Mouse (Mus musculus) ES-E14 (cell line): Measurements from ENCODE around the gene Faap20. TPM values are rescaled to one million over a fixed set of nuclear protein-coding genes. Genes with fewer than 3 reads are reported as not detected.

Experiments
- DNase-seq: peaks from one replicate; pipeline ENCODE4 v3.0.0-alpha.2; 2013; ENCODE audit warnings: low read depth, low spot score
- H3K27ac ChIP-seq: 2 replicates; pipeline ENCODE4 v1.5.1; 2012; ENCODE audit warnings: low read depth, mild to moderate bottlenecking, low read length, moderate library complexity, mixed read lengths; ENCODE audit not compliant: poor library complexity, insufficient read depth, severe bottlenecking
- H3K36me3 ChIP-seq: 2 replicates; pipeline ENCODE4 v1.6.1; 2012; ENCODE audit warnings: mild to moderate bottlenecking, low read length, moderate library complexity, mixed read lengths; ENCODE audit not compliant: control insufficient read depth, poor library complexity, insufficient read depth, severe bottlenecking
- H3K4me1 ChIP-seq, 2 experiments: fragments of 150-350 bp in 1 of 2; sonication (generic) in 1 of 2; 2 replicates each; pipeline ENCODE4 v1.6.1; 2012; ENCODE audit warnings: low read length in 2 of 2, mild to moderate bottlenecking in 1 of 2, mixed read lengths in 1 of 2; ENCODE audit not compliant: control insufficient read depth in 2 of 2, insufficient read depth in 2 of 2, poor library complexity in 1 of 2
- H3K4me3 ChIP-seq, 2 experiments: fragments of 150-350 bp in 1 of 2; sonication (generic) in 1 of 2; 2 replicates each; pipeline ENCODE4 v1.5.1; 2012; ENCODE audit warnings: low read length in 2 of 2, low read depth in 1 of 2, mild to moderate bottlenecking in 1 of 2, mixed read lengths in 1 of 2; ENCODE audit not compliant: insufficient read depth in 1 of 2, poor library complexity in 1 of 2, severe bottlenecking in 1 of 2
- H3K9ac ChIP-seq: 2 replicates; pipeline ENCODE4 v1.6.1; 2012; ENCODE audit warnings: low read depth, mild to moderate bottlenecking, low read length, mixed read lengths; ENCODE audit not compliant: poor library complexity, insufficient read depth, severe bottlenecking
- H3K9me3 ChIP-seq: fragments of 150-350 bp; sonication (generic); 2 replicates; pipeline ENCODE4 v1.6.1; 2012; ENCODE audit warnings: low read depth, mild to moderate bottlenecking, low read length; ENCODE audit not compliant: control insufficient read depth, insufficient read depth
- CHD2 ChIP-seq: IDR thresholded peaks from 2 replicates; pipeline ENCODE4 v1.6.1; 2014; ENCODE audit warnings: mild to moderate bottlenecking, low read depth, low read length, inconsistent platforms
- HCFC1 ChIP-seq: IDR thresholded peaks from 2 replicates; pipeline ENCODE4 v1.6.1; 2012; ENCODE audit warnings: low read length, inconsistent platforms, borderline replicate concordance; ENCODE audit not compliant: insufficient read depth
- MAFK ChIP-seq: IDR thresholded peaks from 2 replicates; pipeline ENCODE4 v1.6.1; 2014; ENCODE audit warnings: mild to moderate bottlenecking, low read depth, low read length, inconsistent platforms; ENCODE audit not compliant: insufficient read depth
- ZC3H11A ChIP-seq: IDR thresholded peaks from 2 replicates; pipeline ENCODE4 v1.6.1; 2012; ENCODE audit warnings: low read depth, mild to moderate bottlenecking, inconsistent platforms, low read length, borderline replicate concordance
- ZNF384 ChIP-seq: IDR thresholded peaks from 2 replicates; pipeline ENCODE4 v1.6.1; 2012; ENCODE audit warnings: low read depth, low read length, inconsistent platforms
- in situ Hi-C, 2 experiments: fragments of 600-800 bp; cut with MboI; formaldehyde crosslinking; loops; one replicate each; pipeline ENCODE4 v1.15.1; 2025; ENCODE audit warnings: low sequenced_read_pairs in 2 of 2, inconsistent platforms in 1 of 2; ENCODE audit not compliant: unreplicated experiment in 2 of 2
- total RNA-seq: library from RNA; depleted of rRNA; stranded (reverse); fragments of 300-350 nt; gene quantifications from 2 replicates; pipeline ENCODE4 v1.2.3, GENCODE M21; 2012

Faap20 gene
- total RNA-seq, 1 experiment, result 17.8 TPM

DNA sequence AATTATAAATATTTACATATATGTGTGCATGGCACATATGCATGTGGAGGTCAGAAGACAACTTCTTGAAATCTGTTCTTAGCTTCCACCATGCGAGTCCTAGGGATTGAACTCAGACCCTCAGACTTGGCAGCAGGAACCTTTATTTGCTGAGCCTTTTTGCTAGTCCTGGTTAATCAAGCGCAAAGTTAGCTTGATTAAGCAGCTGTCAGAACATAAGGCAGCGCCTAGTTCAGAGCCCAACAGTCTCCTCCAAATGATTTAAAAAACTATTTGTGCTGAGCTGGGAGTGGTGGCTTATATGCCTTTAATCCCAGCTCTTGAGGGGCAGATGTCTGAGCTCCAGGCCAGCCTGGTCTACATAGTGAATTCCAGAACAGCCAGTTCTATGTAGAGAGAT, 1.5 kb downstream of the Faap20 start:
- peak overlapping the region in 1 of 2 experiments; percentile 94; a peak in 2 of 4 replicates for H3K4me3 ChIP-seq
- H3K27ac ChIP-seq, result no peak overlapping the region

GRCm38 (mm10) chr4:155252253-155252652, 2.7 kb downstream of the Faap20 start:
- no peak for TF ChIP-seq HCFC1
- no peak for TF ChIP-seq MAFK
- no peak for TF ChIP-seq ZC3H11A
- no peak for TF ChIP-seq CHD2
- no peak for TF ChIP-seq ZNF384
- H3K9ac ChIP-seq, result no peak overlapping the region
- no peak overlapping the region for H3K4me3 ChIP-seq
- in situ Hi-C loops, result no loop called here
- H3K36me3 ChIP-seq, result peaks cover 8% of the 10 kb centered on the region; the same call in 1 of the 2 replicates
- no peak overlapping the region for H3K27ac ChIP-seq
- H3K4me1 ChIP-seq, result peaks cover 3 to 6% of the 10 kb centered on the region in 2 experiments; a peak in 2 of 4 replicates
- no peaks in the 10 kb centered on the region for H3K9me3 ChIP-seq
- no peak for DNase-seq

More for the DNA sequence above, 1.5 kb downstream of the Faap20 start:
- TF ChIP-seq ZNF384, result no peak
- TF ChIP-seq HCFC1, result no peak
- TF ChIP-seq CHD2, result no peak
- TF ChIP-seq MAFK, result no peak
- TF ChIP-seq ZC3H11A, result no peak
- no peak for DNase-seq
- in situ Hi-C loops, result no loop called here
- Histone ChIP-seq H3K9ac (peak overlapping the region; percentile 40; the same call in 1 of the 2 replicates), H3K9me3 (no peaks in the 10 kb centered on the region), H3K36me3 (peaks cover 5% of the 10 kb centered on the region; the same call in 1 of the 2 replicates), H3K4me1 (peaks cover 5 to 10% of the 10 kb centered on the region in 2 experiments; a peak in 2 of 4 replicates)

- no peak overlapping the region for H3K9ac ChIP-seq
- no peaks in the 10 kb centered on the region for H3K9me3 ChIP-seq
- TF ChIP-seq CHD2 (no peak), MAFK (no peak), ZNF384 (no peak), ZC3H11A (no peak)
- H3K27ac ChIP-seq, result no peak overlapping the region
- H3K4me1 ChIP-seq, result peaks cover 0 to 8% of the 10 kb centered on the region in 2 experiments; a peak in 2 of 4 replicates
- no peak for DNase-seq
- in situ Hi-C loops, result no loop called here
- H3K4me3 ChIP-seq, result no peak overlapping the region
- H3K36me3 ChIP-seq, result peaks cover 3% of the 10 kb centered on the region; the same call in 1 of the 2 replicates
Observed at GRCm38 (mm10) chr4:155264521-155265321, 15.1 kb downstream of the Faap20 start.

- Histone ChIP-seq H3K4me1 (peaks cover 0 to 8% of the 10 kb centered on the region in 2 experiments; a peak in 2 of 4 replicates), H3K27ac (no peak overlapping the region), H3K9ac (no peak overlapping the region), H3K4me3 (no peak overlapping the region), H3K36me3 (no peaks in the 10 kb centered on the region), H3K9me3 (no peaks in the 10 kb centered on the region)
- no peak for TF ChIP-seq MAFK
- no peak for TF ChIP-seq CHD2
- TF ChIP-seq HCFC1, result no peak
- no peak for TF ChIP-seq ZNF384
- TF ChIP-seq ZC3H11A, result no peak
- in situ Hi-C loops, result no loop called here
- DNase-seq, result no peak
Observed at GRCm38 (mm10) chr4:155267047-155267543, 17.5 kb downstream of the Faap20 start.
